Comparison of ENCODE assay signal across 17 mouse cellular contexts in the genomic region with DNA sequence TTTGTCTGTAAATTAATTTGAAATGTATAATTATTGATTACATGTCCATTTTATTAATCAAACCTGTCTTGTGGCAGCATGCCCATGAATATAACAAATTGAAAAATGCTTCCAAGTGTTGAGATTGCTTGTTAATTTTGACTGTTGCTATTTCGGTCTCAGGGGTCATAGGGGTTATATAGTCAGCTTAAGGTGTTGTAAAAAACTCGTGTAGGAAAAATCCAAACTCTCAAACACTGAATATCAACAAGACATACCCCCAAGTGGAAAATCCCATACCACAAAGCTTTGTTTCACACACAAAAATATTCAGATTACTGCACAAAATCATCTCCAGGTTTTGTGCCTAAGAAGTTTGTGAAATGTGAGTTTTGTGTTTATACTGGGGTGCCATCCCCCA. TPM values are rescaled to one million over a fixed set of nuclear protein-coding genes. Genes with fewer than 3 reads are reported as not detected.
"Had no signal": no experiment of that assay in that cellular context is flagged by ENCODE, and none has a peak within 500 bp of the region (broad histone marks: within the 10 kb centered on the region; RNA-seq: fewer than 3 reads in every experiment).

No protein-coding gene starts in this region.

- DNase-seq: retina, postnatal 1 day; right cerebral cortex, adult 18-20 months; right cerebral cortex, postnatal 14 days; right cerebral cortex, postnatal 25 days; spleen, adult 18-20 months; thymus, adult 18-20 months; thymus, adult 2 months; thymus, postnatal 14 days; thymus, postnatal 25 days; thymus, postnatal 36 days; thymus, postnatal 4 days had no signal

- H3K36me3 ChIP-seq: neural tube, embryonic 13.5 days; neural tube, embryonic 15.5 days; stomach, embryonic 15.5 days had no signal

- H3K4me3 ChIP-seq: neural tube, embryonic 13.5 days; neural tube, embryonic 15.5 days; stomach, embryonic 15.5 days had no signal

- H3K4me2 ChIP-seq: neural tube, embryonic 13.5 days; neural tube, embryonic 15.5 days; stomach, embryonic 15.5 days had no signal

- H3K9me3 ChIP-seq: neural tube, embryonic 13.5 days; neural tube, embryonic 15.5 days; stomach, embryonic 15.5 days had no signal

- H3K4me1 ChIP-seq: stomach, embryonic 15.5 days had no signal

- H3K9ac ChIP-seq: neural tube, embryonic 13.5 days; neural tube, embryonic 15.5 days; stomach, embryonic 15.5 days had no signal

- H3K27me3 ChIP-seq: neural tube, embryonic 13.5 days; neural tube, embryonic 15.5 days; stomach, embryonic 15.5 days had no signal

- H3K27ac ChIP-seq: neural tube, embryonic 13.5 days; stomach, embryonic 15.5 days; stomach, postnatal 0 days had no signal

RNA-seq across cellular contexts. Expression of gene Lrrc9, which starts 51.3 kb away (rescaled TPM):
- total RNA-seq: neutrophil, adult 5-6 weeks had no signal
- polyA plus RNA-seq: spleen, adult 2 months had no signal
